Mouse (Mus musculus) forebrain, postnatal 0 days (tissue): Measurements from ENCODE around the gene Esr1. TPM values are rescaled to one million over a fixed set of nuclear protein-coding genes. Genes with fewer than 3 reads are reported as not detected.

ENCODE experiments used
- ATAC-seq: fragments of 200-750 bp; cut with Nextera tagmentation; 2 replicates; pipeline ENCODE4 v1.8.0; 2017; ENCODE audit warnings: mild to moderate bottlenecking, moderate library complexity
- DNase-seq: peaks from one replicate; pipeline ENCODE4 v3.0.0-alpha.2; 2015
- H3K27ac ChIP-seq: fragments of 300-500 bp; sonication (generic); 2 replicates; pipeline ENCODE4 v1.5.1; 2014; ENCODE audit warnings: low read depth, mild to moderate bottlenecking, antibody characterized with exemption, low read length, moderate library complexity, mixed read lengths
- H3K27me3 ChIP-seq: fragments of 300-500 bp; sonication (generic); 2 replicates; pipeline ENCODE4 v1.6.1; 2014; ENCODE audit warnings: mild to moderate bottlenecking, low read length, mixed read lengths; ENCODE audit not compliant: insufficient read depth
- H3K36me3 ChIP-seq: fragments of 300-500 bp; sonication (generic); 2 replicates; pipeline ENCODE4 v1.6.1; 2014; ENCODE audit warnings: mild to moderate bottlenecking, moderate library complexity; ENCODE audit not compliant: insufficient read depth
- H3K4me1 ChIP-seq: fragments of 300-500 bp; sonication (generic); 2 replicates; pipeline ENCODE4 v1.6.1; 2014; ENCODE audit warnings: antibody characterized with exemption; ENCODE audit not compliant: insufficient read depth
- H3K4me2 ChIP-seq: fragments of 300-500 bp; sonication (generic); 2 replicates; pipeline ENCODE4 v1.6.1; 2014; ENCODE audit warnings: low read depth, mild to moderate bottlenecking, moderate library complexity
- H3K4me3 ChIP-seq: fragments of 300-500 bp; sonication (generic); 2 replicates; pipeline ENCODE4 v1.5.1; 2014; ENCODE audit warnings: low read depth, low read length, mixed read lengths
- H3K9ac ChIP-seq: fragments of 300-500 bp; sonication (generic); 2 replicates; pipeline ENCODE4 v1.6.1; 2014; ENCODE audit warnings: mild to moderate bottlenecking
- H3K9me3 ChIP-seq: fragments of 300-500 bp; sonication (generic); 2 replicates; pipeline ENCODE4 v1.6.1; 2016; ENCODE audit warnings: low read length
- CTCF ChIP-seq: sonication (generic); IDR thresholded peaks from 2 replicates; pipeline ENCODE4 v1.5.1; 2016; ENCODE audit warnings: antibody characterized with exemption, control low read depth, low read depth
- WGBS: fragments of 180-500 bp; shearing (Covaris S2); extraction: QIAGEN DNeasy Blood & Tissue Kit; methylation state at CpG from one replicate; pipeline ENCODE4 v1.1.7; 2014; 5-methylcytosine and 5-hydroxymethylcytosine counted together
- polyA plus RNA-seq: library from polyadenylated mRNA; unstranded; fragments of >200 nt; fragmentation: Nextera tagmentation; extraction: Ambion mirVana; gene quantifications from 2 replicates; pipeline ENCODE4 v1.2.1, GENCODE M21; 2015
- total RNA-seq: library from RNA; depleted of rRNA; stranded (reverse); fragments of >200 nt; gene quantifications from 2 replicates; pipeline ENCODE4 v1.2.3, GENCODE M21; 2014

The Esr1 gene
- total and polyA plus RNA-seq, 2 experiments from 2014 or later: 1.2 to 1.3 TPM

DNA sequence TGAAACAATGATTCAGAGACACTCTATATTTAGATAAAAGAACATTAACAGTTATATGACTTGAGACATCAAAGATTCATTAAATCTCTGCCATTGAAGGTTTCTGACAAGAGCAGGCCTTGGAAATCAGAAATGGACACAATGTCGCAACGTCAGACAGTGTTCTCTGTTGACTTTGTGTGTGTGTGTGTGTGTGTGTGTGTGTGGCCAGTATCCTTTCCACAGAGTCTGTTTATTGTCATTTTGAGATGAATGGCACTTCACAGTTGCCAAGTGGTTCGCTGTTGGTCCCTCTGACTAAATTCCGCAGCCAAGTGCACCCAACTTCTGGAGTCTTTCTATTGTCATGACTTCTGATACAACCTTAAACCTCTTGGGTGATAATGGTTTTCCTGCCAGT, 362.9 kb downstream of the Esr1 start:
- Histone ChIP-seq H3K4me3 (no peak overlapping the region), H3K9me3 (no peaks in the 10 kb centered on the region), H3K4me2 (no peak overlapping the region), H3K27ac (no peak overlapping the region), H3K27me3 (no peaks in the 10 kb centered on the region), H3K9ac (no peak overlapping the region), H3K4me1 (no peaks in the 10 kb centered on the region), H3K36me3 (no peaks in the 10 kb centered on the region)
- no peak for TF ChIP-seq CTCF
- no peak for ATAC-seq
- no peak for DNase-seq
- WGBS: 89% methylated on average over 4 of the region's 4 CpGs

DNA sequence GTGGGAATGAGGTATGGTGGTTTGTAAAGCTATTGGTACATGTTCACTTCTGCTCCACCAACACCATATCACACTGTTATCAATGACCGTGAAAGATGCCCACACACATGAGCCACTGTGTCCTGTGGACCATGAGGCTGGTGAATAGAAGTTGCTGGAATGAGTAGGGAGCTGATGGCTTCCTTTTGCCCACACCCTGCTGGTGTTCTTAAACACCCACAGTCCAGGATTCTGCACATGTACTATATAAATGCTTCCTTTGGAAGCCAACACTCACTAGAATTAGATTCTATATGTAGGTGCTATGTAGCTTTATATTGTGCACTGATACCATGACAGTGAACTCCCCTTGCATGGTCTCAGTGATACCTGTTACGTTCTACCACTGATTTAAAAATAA, 365.2 kb downstream of the Esr1 start:
- no peak overlapping the region for H3K4me3 ChIP-seq
- no peaks in the 10 kb centered on the region for H3K9me3 ChIP-seq
- ATAC-seq (no peak), DNase-seq (no peak)
- no peak overlapping the region for H3K9ac ChIP-seq
- no peaks in the 10 kb centered on the region for H3K4me1 ChIP-seq
- H3K27me3 ChIP-seq: no peaks in the 10 kb centered on the region
- no peak overlapping the region for H3K27ac ChIP-seq
- 92% methylated on average over 2 of the region's 2 CpGs for WGBS
- H3K36me3 ChIP-seq: no peaks in the 10 kb centered on the region
- TF ChIP-seq CTCF: no peak
- no peak overlapping the region for H3K4me2 ChIP-seq

DNA sequence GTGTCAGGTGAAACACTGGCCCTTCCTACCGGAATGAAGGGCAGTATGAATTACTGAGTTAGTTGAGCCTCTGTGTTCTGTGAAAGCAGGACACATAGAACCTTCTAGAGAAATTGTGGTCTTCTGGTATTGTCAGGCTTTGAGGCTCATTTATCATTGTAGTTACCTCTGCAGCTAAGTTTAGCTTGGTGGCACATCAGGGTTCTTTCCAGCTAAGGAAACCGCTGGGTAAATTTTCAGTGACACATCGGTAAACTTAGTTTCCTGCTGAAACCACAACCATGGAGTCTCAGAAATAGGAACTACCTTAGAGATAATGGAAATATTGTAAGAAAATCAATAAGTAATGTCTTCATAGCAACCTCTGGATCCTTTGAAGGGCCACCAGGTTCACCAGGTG, 366.0 kb downstream of the Esr1 start:
- H3K4me3 ChIP-seq: no peak overlapping the region
- H3K36me3 ChIP-seq: no peaks in the 10 kb centered on the region
- no peak for TF ChIP-seq CTCF
- no peak overlapping the region for H3K27ac ChIP-seq
- DNase-seq (no peak), ATAC-seq (no peak)
- WGBS: 96% methylated on average over 3 of the region's 3 CpGs
- H3K9me3 ChIP-seq: no peaks in the 10 kb centered on the region
- no peak overlapping the region for H3K4me2 ChIP-seq
- H3K9ac ChIP-seq: no peak overlapping the region
- H3K4me1 ChIP-seq: no peaks in the 10 kb centered on the region
- no peaks in the 10 kb centered on the region for H3K27me3 ChIP-seq

DNA sequence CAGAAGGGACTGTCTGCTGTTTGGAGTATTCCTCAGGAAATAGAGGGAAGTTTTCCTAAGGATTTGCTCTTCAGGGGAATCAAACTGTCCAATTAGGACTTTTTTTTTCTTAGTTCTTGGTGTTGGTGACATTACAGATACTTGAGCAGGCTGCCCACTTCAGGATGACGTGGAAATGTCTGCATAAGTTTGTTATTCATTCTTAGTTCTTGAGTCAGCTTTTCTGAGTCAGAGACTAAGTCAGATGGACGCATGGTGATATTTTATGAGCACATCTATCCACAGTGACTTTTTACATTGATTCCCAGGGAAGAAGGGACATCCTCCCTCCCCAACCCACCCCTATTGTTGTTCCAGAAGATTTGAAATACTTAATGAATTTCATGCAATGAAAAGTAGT, 372.5 kb downstream of the Esr1 start:
- DNase-seq (no peak), ATAC-seq (no peak)
- no peaks in the 10 kb centered on the region for H3K9me3 ChIP-seq
- no peaks in the 10 kb centered on the region for H3K4me1 ChIP-seq
- WGBS: 73% methylated on average over 2 of the region's 2 CpGs
- no peak overlapping the region for H3K4me2 ChIP-seq
- H3K27me3 ChIP-seq: no peaks in the 10 kb centered on the region
- H3K36me3 ChIP-seq: no peaks in the 10 kb centered on the region
- no peak for TF ChIP-seq CTCF
- no peak overlapping the region for H3K27ac ChIP-seq
- no peak overlapping the region for H3K9ac ChIP-seq
- H3K4me3 ChIP-seq: no peak overlapping the region

DNA sequence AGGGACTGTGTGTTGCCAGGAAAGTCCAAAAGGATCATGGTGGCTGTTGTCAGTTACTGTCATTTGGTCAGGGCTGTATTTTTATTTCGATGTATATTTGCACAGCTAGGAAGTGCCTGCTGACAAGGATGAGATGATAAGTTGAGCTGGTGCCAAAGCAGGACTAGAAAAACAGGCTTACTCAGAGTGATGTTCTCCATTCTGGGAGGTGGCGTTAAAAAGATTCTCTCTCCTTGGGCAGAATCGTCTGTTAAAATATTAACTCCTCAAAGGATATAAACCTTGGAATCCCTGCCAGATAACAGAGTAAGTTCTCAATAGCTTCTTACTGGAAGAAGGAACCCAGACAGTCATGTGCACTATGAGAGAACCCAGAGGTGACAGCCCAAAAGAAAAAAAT, 382.4 kb downstream of the Esr1 start:
- H3K4me1 ChIP-seq: no peaks in the 10 kb centered on the region

DNA sequence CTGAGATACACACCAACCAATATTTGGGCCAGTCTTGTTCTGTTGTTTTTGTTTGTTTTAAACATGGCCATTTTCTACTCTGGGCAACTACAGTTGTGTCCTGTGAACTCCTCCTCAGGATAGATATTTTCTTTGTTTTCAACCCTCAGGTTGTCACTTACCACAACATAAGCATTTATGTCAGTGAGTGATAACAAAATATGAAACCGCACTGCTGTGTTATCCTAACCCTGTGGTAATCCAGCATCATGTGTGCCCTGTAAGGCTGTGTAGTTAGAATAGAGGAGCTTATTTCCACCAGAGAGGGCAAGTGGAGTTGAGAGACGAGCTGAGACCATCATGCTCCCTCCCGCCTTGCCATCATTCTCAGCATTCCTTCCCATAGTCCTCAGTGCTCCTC, 385.2 kb downstream of the Esr1 start:
- DNase-seq (no peak), ATAC-seq (no peak)
- H3K9ac ChIP-seq: no peak overlapping the region
- H3K4me1 ChIP-seq: no peaks in the 10 kb centered on the region
- no peaks in the 10 kb centered on the region for H3K9me3 ChIP-seq
- no peak overlapping the region for H3K27ac ChIP-seq
- TF ChIP-seq CTCF: no peak
- H3K4me3 ChIP-seq: no peak overlapping the region
- WGBS: 83% methylated on average over 3 of the region's 3 CpGs
- H3K4me2 ChIP-seq: no peak overlapping the region
- H3K27me3 ChIP-seq: no peaks in the 10 kb centered on the region
- H3K36me3 ChIP-seq: no peaks in the 10 kb centered on the region

More for the DNA sequence above, 382.4 kb downstream of the Esr1 start:
- H3K36me3 ChIP-seq: no peaks in the 10 kb centered on the region
- no peak overlapping the region for H3K4me2 ChIP-seq
- no peaks in the 10 kb centered on the region for H3K27me3 ChIP-seq
- DNase-seq (no peak), ATAC-seq (no peak)
- WGBS: 71% methylated on average over 3 of the region's 3 CpGs
- H3K27ac ChIP-seq: no peak overlapping the region
- no peak for TF ChIP-seq CTCF
- no peaks in the 10 kb centered on the region for H3K9me3 ChIP-seq
- H3K9ac ChIP-seq: no peak overlapping the region
- no peak overlapping the region for H3K4me3 ChIP-seq

DNA sequence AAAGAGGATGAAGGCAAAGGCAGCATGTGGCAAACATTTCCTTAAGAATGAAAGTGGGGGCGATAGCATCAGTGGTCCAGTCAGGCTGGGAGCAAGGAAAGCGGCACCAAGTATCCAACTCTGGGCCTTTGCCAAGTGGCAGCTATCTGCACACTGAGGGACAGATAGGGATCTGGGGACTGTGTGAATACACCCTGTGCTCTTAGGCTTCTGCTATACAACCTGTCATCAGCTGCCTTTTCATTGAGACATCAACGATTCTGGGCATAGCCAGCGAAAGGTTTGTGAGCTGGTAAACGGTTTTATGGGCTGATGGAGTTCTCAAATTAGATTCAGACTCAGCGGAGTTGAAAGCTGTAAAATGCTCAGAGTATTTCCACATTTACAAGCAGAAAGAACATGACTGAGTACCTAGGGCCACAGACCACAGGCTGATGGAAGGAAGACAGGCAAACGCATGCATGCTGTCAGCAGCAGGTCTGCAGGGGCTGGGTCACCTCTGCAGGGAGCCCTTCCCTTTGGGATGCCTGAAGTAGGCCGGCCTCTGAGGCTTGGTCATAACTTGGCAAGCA, 397.5 kb downstream of the Esr1 start:
- WGBS: 74% methylated on average over 8 of the region's 8 CpGs
- no peaks in the 10 kb centered on the region for H3K9me3 ChIP-seq
- no peak overlapping the region for H3K4me2 ChIP-seq
- H3K9ac ChIP-seq: no peak overlapping the region
- ATAC-seq (no peak), DNase-seq (no peak)
- no peak overlapping the region for H3K4me3 ChIP-seq
- no peaks in the 10 kb centered on the region for H3K36me3 ChIP-seq
- H3K4me1 ChIP-seq: no peaks in the 10 kb centered on the region
- H3K27me3 ChIP-seq: no peaks in the 10 kb centered on the region
- H3K27ac ChIP-seq: no peak overlapping the region
- no peak for TF ChIP-seq CTCF

DNA sequence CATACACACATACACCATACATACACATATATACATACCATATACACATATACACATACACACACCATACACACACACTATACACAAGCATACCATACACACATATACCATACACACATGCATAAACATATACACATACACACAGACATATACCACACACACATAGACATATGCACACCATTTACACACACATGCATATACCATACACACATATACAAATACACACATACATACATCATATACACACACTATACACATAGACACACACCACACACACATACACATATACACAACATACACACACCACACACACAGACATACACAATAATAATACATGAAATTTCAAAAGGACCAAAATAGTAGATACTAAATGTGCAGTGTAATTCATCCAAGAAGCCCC, 400.6 kb downstream of the Esr1 start:
- Histone ChIP-seq H3K9me3 (no peaks in the 10 kb centered on the region), H3K4me3 (no peak overlapping the region), H3K27ac (no peak overlapping the region), H3K36me3 (no peaks in the 10 kb centered on the region), H3K4me1 (no peaks in the 10 kb centered on the region), H3K9ac (no peak overlapping the region), H3K27me3 (no peaks in the 10 kb centered on the region), H3K4me2 (no peak overlapping the region)
- ATAC-seq (no peak), DNase-seq (no peak)
- TF ChIP-seq CTCF: no peak
